Mouse (Mus musculus): Measurements from ENCODE around the gene Abca12. TPM values are rescaled to one million over a fixed set of nuclear protein-coding genes. Genes with fewer than 3 reads are reported as not detected.

Gene Abca12
- total and polyA plus RNA-seq, 2 experiments from 2014 or later, result 0.14 to 0.57 TPM

GRCm38 (mm10) chr1:71367770-71368169 lies 46.9 kb downstream of the Abca12 start:
- ATAC-seq (ENCODE audit: insufficient read depth, low read depth) (no peak), DNase-seq (ENCODE audit: low spot score) (no peak)
- no peaks in the 10 kb centered on the region for H3K27me3 ChIP-seq (ENCODE audit: control insufficient read depth, insufficient read depth, low read length)
- H3K4me1 ChIP-seq (ENCODE audit: control insufficient read depth, insufficient read depth), result no peaks in the 10 kb centered on the region
- no peaks in the 10 kb centered on the region for H3K36me3 ChIP-seq (replicated peaks; ENCODE audit: control insufficient read depth, insufficient read depth, low read length)
- 23% methylated on average over 1 of the region's 1 CpGs for WGBS
- no peak overlapping the region for H3K4me3 ChIP-seq (ENCODE audit: low read depth, low read length)
- no peak overlapping the region for H3K4me2 ChIP-seq (ENCODE audit: low read depth, low read length)
- no peaks in the 10 kb centered on the region for H3K9me3 ChIP-seq (replicated peaks; ENCODE audit: control insufficient read depth, low read length)
- H3K27ac ChIP-seq (ENCODE audit: low read depth), result no peak overlapping the region
- no peak for TF ChIP-seq EP300 (IDR thresholded peaks at IDR 0.05; ENCODE audit: low read depth)
- TF ChIP-seq CTCF (IDR thresholded peaks at IDR 0.05; ENCODE audit: low read depth), result no peak
- no peak overlapping the region for H3K9ac ChIP-seq (replicated peaks; ENCODE audit: low read depth, low read length)

- Histone ChIP-seq H3K4me2 (ENCODE audit: low read depth, low read length) (no peak overlapping the region), H3K9ac (replicated peaks; ENCODE audit: low read depth, low read length) (no peak overlapping the region), H3K4me1 (ENCODE audit: control insufficient read depth, insufficient read depth) (peaks cover 3% of the 10 kb centered on the region; the same call in 1 of the 2 replicates), H3K36me3 (replicated peaks; ENCODE audit: control insufficient read depth, insufficient read depth, low read length) (no peaks in the 10 kb centered on the region), H3K4me3 (ENCODE audit: low read depth, low read length) (no peak overlapping the region), H3K9me3 (replicated peaks; ENCODE audit: control insufficient read depth, low read length) (no peaks in the 10 kb centered on the region), H3K27ac (ENCODE audit: low read depth) (no peak overlapping the region), H3K27me3 (ENCODE audit: control insufficient read depth, insufficient read depth, low read length) (no peaks in the 10 kb centered on the region)
- TF ChIP-seq EP300 (IDR thresholded peaks at IDR 0.05; ENCODE audit: low read depth), result no peak
- TF ChIP-seq CTCF (IDR thresholded peaks at IDR 0.05; ENCODE audit: low read depth), result no peak
- WGBS, result 74% methylated on average over 3 of the region's 3 CpGs
- ATAC-seq (ENCODE audit: insufficient read depth, low read depth), result no peak
- no peak for DNase-seq (ENCODE audit: low spot score)
Measured at GRCm38 (mm10) chr1:71342861-71343554, 71.7 kb downstream of the Abca12 start.

GRCm38 (mm10) chr1:71342261-71342594 lies 72.5 kb downstream of the Abca12 start:
- Histone ChIP-seq H3K4me2 (ENCODE audit: low read depth, low read length) (no peak overlapping the region), H3K9ac (replicated peaks; ENCODE audit: low read depth, low read length) (no peak overlapping the region), H3K4me1 (ENCODE audit: control insufficient read depth, insufficient read depth) (peaks cover 3% of the 10 kb centered on the region; the same call in 1 of the 2 replicates), H3K27me3 (ENCODE audit: control insufficient read depth, insufficient read depth, low read length) (no peaks in the 10 kb centered on the region), H3K4me3 (ENCODE audit: low read depth, low read length) (no peak overlapping the region), H3K9me3 (replicated peaks; ENCODE audit: control insufficient read depth, low read length) (no peaks in the 10 kb centered on the region), H3K27ac (ENCODE audit: low read depth) (no peak overlapping the region), H3K36me3 (replicated peaks; ENCODE audit: control insufficient read depth, insufficient read depth, low read length) (no peaks in the 10 kb centered on the region)
- ATAC-seq (ENCODE audit: insufficient read depth, low read depth) (no peak), DNase-seq (ENCODE audit: low spot score) (no peak)
- 50% methylated on average over 4 of the region's 4 CpGs for WGBS
- TF ChIP-seq EP300 (IDR thresholded peaks at IDR 0.05; ENCODE audit: low read depth) (no peak), CTCF (IDR thresholded peaks at IDR 0.05; ENCODE audit: low read depth) (no peak)

- no peaks in the 10 kb centered on the region for H3K27me3 ChIP-seq (ENCODE audit: control insufficient read depth, insufficient read depth, low read length)
- no peak overlapping the region for H3K27ac ChIP-seq (ENCODE audit: low read depth)
- no peak overlapping the region for H3K9ac ChIP-seq (replicated peaks; ENCODE audit: low read depth, low read length)
- no peak overlapping the region for H3K4me3 ChIP-seq (ENCODE audit: low read depth, low read length)
- no peaks in the 10 kb centered on the region for H3K36me3 ChIP-seq (replicated peaks; ENCODE audit: control insufficient read depth, insufficient read depth, low read length)
- peaks cover 3% of the 10 kb centered on the region; the same call in 1 of the 2 replicates for H3K4me1 ChIP-seq (ENCODE audit: control insufficient read depth, insufficient read depth)
- WGBS, result 81% methylated on average over 7 of the region's 7 CpGs
- no peak overlapping the region for H3K4me2 ChIP-seq (ENCODE audit: low read depth, low read length)
- DNase-seq (ENCODE audit: low spot score) (no peak), ATAC-seq (ENCODE audit: insufficient read depth, low read depth) (no peak)
- H3K9me3 ChIP-seq (replicated peaks; ENCODE audit: control insufficient read depth, low read length), result no peaks in the 10 kb centered on the region
- TF ChIP-seq EP300 (IDR thresholded peaks at IDR 0.05; ENCODE audit: low read depth) (no peak), CTCF (IDR thresholded peaks at IDR 0.05; ENCODE audit: low read depth) (no peak)
Measured at GRCm38 (mm10) chr1:71341370-71342260, 73.1 kb downstream of the Abca12 start.

- 42% methylated on average over 4 of the region's 4 CpGs for WGBS
- Histone ChIP-seq H3K9me3 (replicated peaks; ENCODE audit: control insufficient read depth, low read length) (no peaks in the 10 kb centered on the region), H3K4me2 (ENCODE audit: low read depth, low read length) (no peak overlapping the region), H3K9ac (replicated peaks; ENCODE audit: low read depth, low read length) (no peak overlapping the region), H3K36me3 (replicated peaks; ENCODE audit: control insufficient read depth, insufficient read depth, low read length) (no peaks in the 10 kb centered on the region), H3K27ac (ENCODE audit: low read depth) (no peak overlapping the region), H3K4me1 (ENCODE audit: control insufficient read depth, insufficient read depth) (peaks cover 3% of the 10 kb centered on the region; the same call in 1 of the 2 replicates), H3K4me3 (ENCODE audit: low read depth, low read length) (no peak overlapping the region), H3K27me3 (ENCODE audit: control insufficient read depth, insufficient read depth, low read length) (no peaks in the 10 kb centered on the region)
- DNase-seq (ENCODE audit: low spot score) (no peak), ATAC-seq (ENCODE audit: insufficient read depth, low read depth) (no peak)
- no peak for TF ChIP-seq CTCF (IDR thresholded peaks at IDR 0.05; ENCODE audit: low read depth)
- no peak for TF ChIP-seq EP300 (IDR thresholded peaks at IDR 0.05; ENCODE audit: low read depth)
Measured at GRCm38 (mm10) chr1:71338548-71339340, 76.0 kb downstream of the Abca12 start.
